Mouse (Mus musculus): ENCODE measurements around the gene Mgam.

DNA sequence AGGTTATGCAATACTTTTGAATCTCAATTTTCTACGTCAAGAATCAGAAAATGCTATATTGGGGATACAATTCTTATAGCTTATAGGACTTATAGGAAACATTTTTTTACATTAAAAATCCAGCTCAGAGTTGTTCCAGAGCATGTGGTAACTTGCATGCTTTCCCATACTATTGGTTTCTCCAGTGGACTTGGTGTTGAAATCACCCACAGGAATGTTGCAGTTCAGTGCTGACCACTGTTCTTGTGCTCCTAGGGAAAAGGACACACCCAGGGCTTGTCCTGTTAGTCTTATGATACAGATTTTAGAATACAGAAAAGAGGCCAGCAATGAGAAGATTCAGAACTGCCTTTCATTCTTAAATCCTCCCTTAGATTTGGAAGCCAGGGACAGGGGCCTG, 127.3 kb downstream of the Mgam start:
- TF ChIP-seq CTCF (IDR thresholded peaks at IDR 0.05) = no peak
- TF ChIP-seq EP300 (IDR thresholded peaks at IDR 0.05) = no peak
